Mouse (Mus musculus): ENCODE measurements around the gene Ppp1r9b.
A peak's percentile ranks its signal among the peaks of the same experiment; 100 is the strongest.

Gene Ppp1r9b

GRCm38 (mm10) chr11:95022237-95022992 is 31.6 kb downstream of the Ppp1r9b start:
- no peak for DNase-seq (ENCODE audit: low read depth, low spot score)

- DNase-seq (ENCODE audit: low read depth, low spot score) = no peak
Observed at GRCm38 (mm10) chr11:95023481-95023880, 32.6 kb downstream of the Ppp1r9b start.

- DNase-seq (ENCODE audit: low read depth, low spot score) = no peak
Observed at GRCm38 (mm10) chr11:95024439-95025184, 33.8 kb downstream of the Ppp1r9b start.

- no peak for DNase-seq (ENCODE audit: low read depth, low spot score)
Observed at GRCm38 (mm10) chr11:95025227-95026012, 34.6 kb downstream of the Ppp1r9b start.

DNA sequence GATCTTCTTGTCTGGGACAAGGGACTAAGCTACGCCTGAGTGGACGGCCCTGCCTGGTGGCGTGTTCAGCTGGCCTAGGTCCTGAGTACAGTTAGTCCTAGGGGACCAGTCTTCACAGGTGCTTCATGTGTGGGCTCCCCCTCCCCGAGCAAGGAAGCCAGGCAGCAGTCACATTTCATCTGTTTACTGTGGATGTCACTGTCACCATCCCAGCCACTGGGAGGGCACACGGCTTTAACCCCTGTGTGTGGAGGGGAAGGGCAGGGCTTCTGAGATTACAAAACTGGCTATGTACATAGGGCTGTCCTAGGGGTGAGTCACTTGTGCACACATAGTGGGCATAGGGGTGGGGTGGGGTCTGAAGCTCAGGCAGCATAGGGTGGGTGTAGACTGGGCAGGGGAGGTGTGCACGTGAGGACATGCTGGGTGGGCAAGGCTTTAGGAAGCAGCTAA is 35.3 kb downstream of the Ppp1r9b start:
- DNase-seq (ENCODE audit: low read depth, low spot score) = no peak

DNA sequence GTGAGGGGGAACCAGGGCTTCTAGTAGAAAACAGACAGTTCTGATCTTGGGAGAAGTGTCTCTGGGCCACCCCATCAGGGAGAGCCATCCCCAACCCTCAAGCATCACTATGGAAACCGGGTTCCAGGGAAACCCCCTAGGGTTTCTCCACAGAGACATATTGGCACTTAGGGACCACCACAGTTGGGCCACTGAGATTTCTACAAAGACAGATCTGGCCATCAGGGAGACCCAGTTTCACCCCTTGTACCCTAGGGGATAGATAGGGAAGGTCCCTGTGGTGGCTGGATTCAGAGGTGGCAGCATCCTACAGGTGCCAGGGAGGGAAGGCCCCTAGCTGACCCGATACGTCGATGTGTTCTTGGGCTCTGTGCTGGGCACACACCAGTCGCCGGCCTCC is 36.0 kb downstream of the Ppp1r9b start:
- no peak for DNase-seq (ENCODE audit: low read depth, low spot score)

DNA sequence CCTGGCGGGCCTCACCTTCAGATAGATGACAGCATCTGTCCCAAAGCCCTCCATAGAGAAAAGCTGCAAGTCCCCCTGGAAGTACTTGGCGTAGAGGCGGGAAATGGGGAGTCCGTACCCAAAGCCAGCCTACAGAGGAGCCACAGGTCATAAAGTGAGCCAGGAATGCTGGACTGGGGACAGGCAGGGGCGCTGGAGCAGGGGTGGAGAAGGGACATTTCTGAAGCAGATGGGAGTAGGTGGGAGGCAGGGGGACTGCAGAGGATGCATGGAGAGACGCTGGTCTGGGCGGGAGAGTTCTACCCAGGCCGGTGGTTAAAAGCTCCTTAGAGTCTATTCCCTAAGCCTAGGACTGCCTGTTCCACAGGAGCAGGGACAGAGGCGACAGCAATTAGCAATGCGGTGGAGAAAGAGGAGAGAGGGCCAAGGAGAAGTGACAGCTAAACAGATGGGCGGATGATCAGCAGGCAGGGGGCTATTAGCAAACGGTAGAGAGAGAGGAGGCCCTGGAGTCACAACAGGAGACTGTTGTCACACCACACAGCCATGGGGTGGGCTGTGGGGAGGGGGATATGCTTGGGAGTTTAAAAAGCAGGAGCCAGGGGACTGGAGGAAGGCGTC is 37.1 kb downstream of the Ppp1r9b start:
- no peak for DNase-seq (ENCODE audit: low read depth, low spot score)

- DNase-seq (ENCODE audit: low read depth, low spot score) = no peak
Observed at GRCm38 (mm10) chr11:95032945-95033344, 42.1 kb downstream of the Ppp1r9b start.

DNA sequence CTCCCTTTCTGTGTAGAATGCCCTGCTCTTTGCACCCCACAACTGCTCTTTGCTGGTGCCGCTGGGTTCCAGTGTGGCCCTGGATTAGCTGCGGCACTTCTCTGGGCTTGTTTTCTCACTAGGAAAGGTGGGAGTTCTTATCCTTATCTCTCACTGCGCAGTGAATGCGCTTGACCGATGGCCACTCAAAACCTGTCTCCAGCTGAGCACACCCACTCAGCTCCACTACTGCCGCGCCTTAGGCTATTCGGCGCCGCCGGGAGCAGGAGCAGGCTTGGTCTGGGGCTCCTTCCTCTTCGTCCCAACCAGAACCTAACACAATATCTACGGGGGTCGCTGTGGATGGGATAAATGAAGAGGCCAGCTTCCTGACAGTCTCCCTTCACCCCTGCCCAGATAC is 42.8 kb downstream of the Ppp1r9b start:
- no peak for DNase-seq (ENCODE audit: low read depth, low spot score)

DNA sequence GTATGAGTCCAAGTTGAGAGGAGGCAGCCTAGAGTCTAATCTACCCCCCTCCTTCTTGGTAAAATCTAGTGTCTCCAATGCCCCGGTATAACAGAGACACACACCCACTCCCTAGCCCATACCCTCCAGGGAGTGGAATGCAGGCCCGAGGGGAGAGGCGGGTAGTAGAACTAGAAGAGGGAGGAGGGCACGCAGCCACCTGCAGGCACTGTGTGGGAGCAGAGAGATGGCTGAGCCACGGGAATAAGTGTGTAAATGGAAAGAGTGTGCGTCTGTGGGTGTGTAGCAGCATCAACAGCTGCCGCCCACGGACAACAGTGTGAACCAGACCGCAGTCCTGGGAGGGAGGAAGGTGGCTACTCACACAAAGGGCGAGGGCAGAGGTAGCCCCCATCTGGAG is 44.1 kb downstream of the Ppp1r9b start:
- no peak for DNase-seq (ENCODE audit: low read depth, low spot score)

GRCm38 (mm10) chr11:95036521-95036920 is 45.7 kb downstream of the Ppp1r9b start:
- DNase-seq (ENCODE audit: low read depth, low spot score) = no peak

DNA sequence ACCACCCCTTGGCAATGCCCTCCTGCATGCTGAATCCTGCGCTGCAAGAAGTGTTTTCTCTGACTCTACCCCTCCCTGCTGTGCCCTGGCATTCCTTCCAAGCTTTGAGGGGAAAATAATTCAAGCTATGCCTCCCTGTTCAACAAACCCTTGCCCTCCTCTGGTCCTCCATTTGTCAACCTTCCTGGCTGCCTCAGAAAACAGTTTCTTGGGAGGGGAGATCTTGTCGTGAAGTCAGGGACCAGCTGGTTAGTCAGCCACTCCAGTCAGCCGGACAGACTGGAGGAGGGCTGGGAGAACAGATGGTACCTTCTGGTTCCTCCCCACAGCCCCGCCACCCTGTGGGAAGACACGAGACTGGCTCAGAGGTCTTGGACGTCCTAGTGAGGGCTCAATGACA is 46.5 kb downstream of the Ppp1r9b start:
- no peak for DNase-seq (ENCODE audit: low read depth, low spot score)

- no peak for DNase-seq (ENCODE audit: low read depth, low spot score)
Observed at GRCm38 (mm10) chr11:95038156-95038817, 47.5 kb downstream of the Ppp1r9b start.

- DNase-seq (ENCODE audit: low read depth, low spot score) = no peak
Observed at GRCm38 (mm10) chr11:95038818-95039655, 48.2 kb downstream of the Ppp1r9b start.

DNA sequence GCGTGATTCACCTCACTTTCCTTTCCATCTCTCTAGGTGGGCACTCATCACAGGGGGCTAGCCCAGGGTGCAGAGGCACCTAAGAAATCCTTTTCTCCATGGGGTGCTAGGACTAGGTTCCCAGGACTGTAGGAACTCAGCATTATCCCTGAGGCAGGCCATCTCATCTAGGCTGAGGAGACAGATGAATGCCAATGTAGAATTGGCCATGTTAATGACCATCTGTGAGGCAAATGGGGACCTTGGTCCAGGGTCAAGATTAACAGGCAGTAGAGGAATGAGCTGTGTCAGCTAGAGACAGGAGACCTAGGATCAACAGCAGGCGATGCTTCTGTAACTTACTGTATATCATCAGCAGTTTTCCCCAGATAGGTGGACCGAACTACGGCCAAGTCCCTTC is 48.9 kb downstream of the Ppp1r9b start:
- DNase-seq (ENCODE audit: low read depth, low spot score) = no peak

DNA sequence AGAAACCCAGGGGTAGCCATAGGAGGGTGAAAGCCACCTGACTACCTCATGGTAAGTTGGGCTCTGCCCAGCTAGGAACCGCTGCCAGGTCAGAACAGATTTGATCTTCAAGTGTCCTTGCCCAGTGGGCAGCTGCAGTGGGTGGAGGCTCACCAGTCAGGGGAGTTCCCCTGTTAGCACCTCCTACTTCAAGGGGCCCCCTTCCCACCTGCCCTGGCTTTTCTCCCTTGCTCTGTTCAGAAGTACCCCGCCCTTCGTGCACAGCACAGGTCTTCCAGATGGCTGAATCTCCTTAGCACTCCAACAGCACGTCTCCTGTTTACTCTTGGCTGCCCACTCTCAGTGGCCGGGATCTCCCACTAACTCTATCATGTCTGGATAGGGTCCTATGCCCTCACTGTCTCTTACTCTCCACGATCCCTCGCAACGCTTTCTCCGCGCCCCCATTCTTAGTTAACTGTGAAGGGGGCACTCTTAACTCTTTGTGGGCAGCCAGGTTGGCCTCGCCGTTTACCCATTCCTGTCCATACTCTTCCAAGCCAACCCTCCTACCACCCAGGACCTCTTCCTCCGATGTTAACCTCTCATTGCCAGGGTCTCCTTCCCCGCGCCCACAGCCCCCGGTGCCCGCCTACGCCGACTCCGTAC is 49.8 kb downstream of the Ppp1r9b start:
- peak; percentile 21 for DNase-seq (ENCODE audit: low read depth, low spot score)

DNA sequence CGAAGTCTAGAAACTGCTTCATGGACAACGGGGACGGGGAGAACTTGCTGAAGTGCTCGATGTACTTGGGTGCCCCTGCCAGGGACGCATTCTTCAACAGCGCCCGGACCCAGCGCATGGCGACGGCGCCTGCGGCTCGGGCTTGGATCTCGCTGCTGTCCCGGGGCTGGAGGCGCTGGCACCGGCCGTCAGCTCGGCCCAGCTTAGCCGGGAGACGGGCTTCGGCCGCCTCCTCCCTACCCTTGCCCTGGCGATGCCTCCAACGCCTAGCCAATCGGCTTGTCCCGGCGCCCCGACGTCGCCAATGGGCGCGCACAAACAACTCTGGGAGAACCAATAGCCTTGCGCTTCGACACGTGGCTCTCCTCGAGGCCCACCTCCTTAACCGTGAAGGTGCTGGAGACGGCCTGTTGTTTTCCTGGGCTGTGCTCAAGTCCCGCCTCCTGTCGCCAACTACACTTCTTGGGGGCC is 50.3 kb downstream of the Ppp1r9b start, which contains the start of gene Pdk2:
TSS of gene Pdk2 (minus strand) at position 216 of the 471 bp plus-strand sequence.
- DNase-seq (ENCODE audit: low read depth, low spot score) = peak; percentile 97

DNA sequence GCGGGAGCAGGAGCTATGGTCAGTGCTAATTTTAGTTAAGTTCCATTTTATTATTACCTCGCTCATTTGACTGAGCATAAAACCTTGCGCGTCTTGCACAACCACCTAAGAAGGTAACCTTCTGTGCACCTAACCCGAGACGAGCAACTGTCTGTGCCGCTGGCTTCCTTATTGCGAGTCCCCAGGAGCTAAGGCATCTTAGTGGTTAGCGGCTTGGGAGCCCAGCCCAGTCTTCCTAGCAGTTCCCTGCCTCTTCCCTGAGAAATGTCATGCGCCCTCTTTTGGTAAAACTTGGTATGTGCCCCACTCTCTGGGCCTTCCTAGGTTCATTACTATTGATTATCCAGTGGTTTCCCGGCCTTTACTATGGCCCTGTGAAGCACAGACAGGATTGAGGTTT is 51.3 kb downstream of the Ppp1r9b start:
- DNase-seq (ENCODE audit: low read depth, low spot score) = peak; percentile 96

GRCm38 (mm10) chr11:95043060-95043459 is 52.2 kb downstream of the Ppp1r9b start:
- no peak for DNase-seq (ENCODE audit: low read depth, low spot score)

DNA sequence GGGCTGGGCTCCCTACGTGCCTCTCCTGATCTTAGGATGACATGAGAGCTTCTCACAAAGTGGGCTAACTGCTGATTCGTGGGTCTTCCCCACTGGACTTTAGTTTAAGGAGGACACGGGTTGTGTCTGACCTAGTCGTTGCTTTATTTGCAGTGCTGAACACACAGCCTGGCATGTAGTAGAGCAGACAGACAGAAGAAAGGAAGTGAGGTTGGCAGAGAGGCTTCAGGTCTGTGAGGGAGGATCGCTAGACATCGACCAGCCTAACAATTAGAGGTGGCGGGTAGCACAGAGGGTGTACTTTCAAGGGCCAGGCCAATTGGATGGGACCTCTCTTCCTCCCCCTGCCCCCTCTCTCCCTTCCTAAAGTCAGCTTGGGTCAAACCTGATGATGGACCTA is 52.8 kb downstream of the Ppp1r9b start:
- DNase-seq (ENCODE audit: low read depth, low spot score) = no peak

All from 3T3-L1 (cell line).